In genomic region chr6:55239931-55240330, GRCm38 (mm10) we compare ENCODE assay signal across 23 mouse cellular contexts. TPM values are rescaled to one million over a fixed set of nuclear protein-coding genes. Genes with fewer than 3 reads are reported as not detected.
A peak's percentile ranks its signal among the peaks of the same experiment; 100 is the strongest.
DNase-seq lines count a peak whose midpoint lies in the region; ATAC-seq lines count a peak whose summit lies in the region.
"Had no signal": no experiment of that assay in that cellular context is flagged by ENCODE, and none has a peak within 500 bp of the region (broad histone marks: within the 10 kb centered on the region; RNA-seq: fewer than 3 reads in every experiment).

No protein-coding gene starts in this region.

- H3K4me3 ChIP-seq in heart, embryonic 11.5 days (ENCODE audit: low read depth, low read length), result no peak overlapping the region
- H3K4me3 ChIP-seq: layer of hippocampus, adult 2 months; limb, embryonic 13.5 days; liver, embryonic 13.5 days; lung, embryonic 15.5 days; midbrain, embryonic 13.5 days; myocyte had no signal

- peak; percentile 44 for DNase-seq in gastrocnemius, adult 18-20 months (ENCODE audit: low spot score)
- no peak for DNase-seq in gastrocnemius, postnatal 25 days
- DNase-seq in heart, postnatal 10 days, result peak; percentile 19 to 29
- DNase-seq in lung, postnatal 36 days, result peak; percentile 37
- DNase-seq in lung, postnatal 25 days (ENCODE audit: low spot score), result no peak
- DNase-seq in yolk sac, embryonic 10.5 days (ENCODE audit: low spot score), result no peak
- DNase-seq in layer of hippocampus, adult 18-20 months (ENCODE audit: low spot score in 2 of 2), result no peak
- DNase-seq: adrenal gland, adult 2 months; cerebellum, adult 9-11 months; kidney, adult 11 months; layer of hippocampus, postnatal 36 days; liver, embryonic 13.5 days; spleen, adult 18-20 months; thymus, postnatal 25 days had no signal

- ATAC-seq in heart, embryonic 11.5 days (replicated peaks; ENCODE audit: insufficient number of reproducible peaks, low FRiP score, low TSS enrichment), result no peak
- ATAC-seq: forebrain, embryonic 14.5 days; midbrain, embryonic 13.5 days had no signal

- H3K9me3 ChIP-seq in heart, embryonic 11.5 days (replicated peaks; ENCODE audit: control insufficient read depth, low read length), result no peaks in the 10 kb centered on the region
- H3K9me3 ChIP-seq: G1E; limb, embryonic 13.5 days; liver, embryonic 13.5 days; lung, embryonic 15.5 days; midbrain, embryonic 13.5 days had no signal

- H3K4me1 ChIP-seq in heart, embryonic 11.5 days (ENCODE audit: control insufficient read depth, insufficient read depth, low read length), result peaks cover 12% of the 10 kb centered on the region; the same call in 1 of the 2 replicates
- H3K4me1 ChIP-seq: midbrain, embryonic 13.5 days had no signal

- H3K9ac ChIP-seq in heart, embryonic 11.5 days (ENCODE audit: low read depth, low read length), result no peak overlapping the region
- H3K9ac ChIP-seq: hindbrain, embryonic 14.5 days; limb, embryonic 13.5 days; liver, embryonic 13.5 days; lung, embryonic 15.5 days; midbrain, embryonic 13.5 days had no signal

- intact Hi-C loops in heart, postnatal 10 days (cut with DNase I), result no loop called here

- no peak overlapping the region for H3K27ac ChIP-seq in heart, embryonic 11.5 days (ENCODE audit: low read depth, low read length)
- H3K27ac ChIP-seq: hindbrain, embryonic 14.5 days; layer of hippocampus, adult 2 months; limb, embryonic 13.5 days; liver, embryonic 13.5 days; lung, embryonic 15.5 days; midbrain, embryonic 13.5 days had no signal

- no peak overlapping the region for H3K4me2 ChIP-seq in heart, embryonic 11.5 days
- H3K4me2 ChIP-seq: hindbrain, embryonic 14.5 days; limb, embryonic 13.5 days; liver, embryonic 13.5 days; lung, embryonic 15.5 days; midbrain, embryonic 13.5 days had no signal

- no peaks in the 10 kb centered on the region; the same call in 1 of the 2 replicates for H3K27me3 ChIP-seq in heart, embryonic 11.5 days (ENCODE audit: control insufficient read depth, insufficient read depth, low read length)
- H3K27me3 ChIP-seq: limb, embryonic 13.5 days; liver, embryonic 13.5 days; lung, embryonic 15.5 days; midbrain, embryonic 13.5 days had no signal

- WGBS in heart, embryonic 11.5 days (ENCODE audit: insufficient replicate concordance), result 64% methylated on average over 8 of the region's 8 CpGs

- H3K36me3 ChIP-seq in heart, embryonic 11.5 days (ENCODE audit: control insufficient read depth, insufficient read depth, low read length), result no peaks in the 10 kb centered on the region
- H3K36me3 ChIP-seq: G1E; liver, embryonic 13.5 days; lung, embryonic 15.5 days had no signal

RNA-seq across cellular contexts. Expression of gene Mindy4, which starts 36.7 kb away (rescaled TPM):
- total RNA-seq in gastrocnemius, adult 18-20 months (2021), result 1 to 10 TPM; 1.7 to 2.5 TPM
- 1 to 10 TPM; 1.8 to 2.3 TPM for total RNA-seq in gastrocnemius, postnatal 25 days (2021)
- total RNA-seq in heart, postnatal 10 days (2021), result 1 to 10 TPM; 4.9 to 5.2 TPM
- polyA plus RNA-seq in heart, embryonic 11.5 days (2014; fragmentation: Nextera tagmentation; extraction: Ambion mirVana), result 8.0 and 9.2 TPM in 2 replicates
- total RNA-seq in layer of hippocampus, adult 18-20 months (2021), result 10 to 100 TPM in 1 of 2 experiments, 1 to 10 TPM in 1; 9.5 to 12.6 TPM
- polyA plus RNA-seq: G1E had no signal

Comparison
In these comparisons a context has a peak if more than half of its experiments do, and no peak if none do; other contexts are left out.
1. DNase-seq: peak in gastrocnemius, adult 18-20 months (single experiment), heart, postnatal 10 days (2 of 2) and lung, postnatal 36 days (single experiment); none in gastrocnemius, postnatal 25 days (single experiment), lung, postnatal 25 days (single experiment), yolk sac, embryonic 10.5 days (single experiment) and layer of hippocampus, adult 18-20 months (0 of 2).